Mouse (Mus musculus) ES-Bruce4 (cell line): Measurements from ENCODE around the gene Hormad1.

Experiments
- CTCF ChIP-seq: IDR thresholded peaks from one replicate; pipeline ENCODE4 v1.8.1; 2011; ENCODE audit warnings: low read depth, low read length
- EP300 ChIP-seq: IDR thresholded peaks from 2 replicates; pipeline ENCODE4 v1.6.1; 2011; ENCODE audit warnings: low read depth, low read length; ENCODE audit not compliant: insufficient read depth
- POLR2A ChIP-seq: IDR thresholded peaks from one replicate; pipeline ENCODE4 v1.8.1; 2011; ENCODE audit warnings: low read length; ENCODE audit not compliant: insufficient read depth

DNA sequence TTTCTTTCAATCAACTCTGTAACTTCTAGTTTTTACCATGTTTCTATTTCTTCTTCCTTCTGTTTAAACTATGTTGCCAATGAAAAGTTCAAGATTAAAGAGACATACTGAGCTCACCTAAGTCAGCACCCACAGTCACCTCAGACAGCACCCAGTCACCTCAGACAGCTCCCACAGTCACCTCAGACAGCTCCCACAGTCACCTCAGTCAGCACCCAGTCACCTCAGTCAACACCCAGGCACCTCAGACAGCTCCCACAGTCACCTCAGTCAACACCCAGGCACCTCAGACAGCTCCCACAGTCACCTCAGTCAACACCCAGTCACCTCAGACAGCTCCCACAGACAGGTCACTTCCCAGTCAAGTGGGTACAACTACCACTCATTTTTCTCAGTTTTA, 17.3 kb upstream of the Hormad1 start:
- no peak for TF ChIP-seq CTCF
- no peak for TF ChIP-seq EP300
- no peak for TF ChIP-seq POLR2A
